Mouse (Mus musculus) monocyte, adult 2 months (primary cell): ENCODE results near the gene Numb.

Experiments used
- DNase-seq, 2 experiments: peaks; one replicate each; pipeline ENCODE4 v3.0.0; 2022; ENCODE audit warnings: low spot score in 2 of 2, low read depth in 1 of 2

The Numb gene

GRCm38 (mm10) chr12:83782669-83783068, 139.1 kb downstream of the Numb start:
- no peak for DNase-seq

GRCm38 (mm10) chr12:83781640-83782278, 140.0 kb downstream of the Numb start:
- DNase-seq: no peak

GRCm38 (mm10) chr12:83781204-83781603, 140.5 kb downstream of the Numb start:
- DNase-seq: no peak

GRCm38 (mm10) chr12:83780181-83780580, 141.6 kb downstream of the Numb start:
- no peak for DNase-seq

GRCm38 (mm10) chr12:83776766-83777165, 145.0 kb downstream of the Numb start:
- no peak for DNase-seq

GRCm38 (mm10) chr12:83775621-83776020, 146.1 kb downstream of the Numb start:
- no peak for DNase-seq

GRCm38 (mm10) chr12:83770418-83771256, 151.1 kb downstream of the Numb start:
- DNase-seq: no peak

GRCm38 (mm10) chr12:83768235-83768899, 153.4 kb downstream of the Numb start:
- no peak for DNase-seq

- no peak for DNase-seq
These were observed 153.9 kb downstream of the Numb start for GRCm38 (mm10) chr12:83767833-83768232.

GRCm38 (mm10) chr12:83765965-83766603, 155.7 kb downstream of the Numb start:
- DNase-seq: no peak

GRCm38 (mm10) chr12:83764519-83764918, 157.2 kb downstream of the Numb start:
- DNase-seq: no peak

GRCm38 (mm10) chr12:83764044-83764365, 157.7 kb downstream of the Numb start:
- no peak for DNase-seq

GRCm38 (mm10) chr12:83763311-83764043, 158.3 kb downstream of the Numb start, which contains the start of gene Papln:
Papln (plus strand) TSS chr12:83763634.
- DNase-seq: no peak

- no peak for DNase-seq
These were observed 159.0 kb downstream of the Numb start for GRCm38 (mm10) chr12:83762706-83763105.

GRCm38 (mm10) chr12:83760201-83760600, 161.5 kb downstream of the Numb start:
- no peak for DNase-seq

GRCm38 (mm10) chr12:83758735-83759134, 163.0 kb downstream of the Numb start:
- no peak for DNase-seq

GRCm38 (mm10) chr12:83752495-83752894, 169.2 kb downstream of the Numb start:
- DNase-seq: no peak

- no peak for DNase-seq
These were observed 172.5 kb downstream of the Numb start for GRCm38 (mm10) chr12:83749186-83749585.
